Mouse (Mus musculus) lung, adult 18-20 months (tissue): ENCODE results near the gene Nipal4.
A peak's percentile ranks its signal among the peaks of the same experiment; 100 is the strongest.
"Not testable (repeated sequence)": the region's sequence is repeated elsewhere in the genome, so short reads cannot be mapped to it uniquely, and the experiment has no call there.

Source experiments
- DNase-seq, 2 experiments: peaks; one replicate each; pipeline ENCODE4 v3.0.0; 2022; ENCODE audit warnings: mixed read lengths in 2 of 2

Gene Nipal4

DNA sequence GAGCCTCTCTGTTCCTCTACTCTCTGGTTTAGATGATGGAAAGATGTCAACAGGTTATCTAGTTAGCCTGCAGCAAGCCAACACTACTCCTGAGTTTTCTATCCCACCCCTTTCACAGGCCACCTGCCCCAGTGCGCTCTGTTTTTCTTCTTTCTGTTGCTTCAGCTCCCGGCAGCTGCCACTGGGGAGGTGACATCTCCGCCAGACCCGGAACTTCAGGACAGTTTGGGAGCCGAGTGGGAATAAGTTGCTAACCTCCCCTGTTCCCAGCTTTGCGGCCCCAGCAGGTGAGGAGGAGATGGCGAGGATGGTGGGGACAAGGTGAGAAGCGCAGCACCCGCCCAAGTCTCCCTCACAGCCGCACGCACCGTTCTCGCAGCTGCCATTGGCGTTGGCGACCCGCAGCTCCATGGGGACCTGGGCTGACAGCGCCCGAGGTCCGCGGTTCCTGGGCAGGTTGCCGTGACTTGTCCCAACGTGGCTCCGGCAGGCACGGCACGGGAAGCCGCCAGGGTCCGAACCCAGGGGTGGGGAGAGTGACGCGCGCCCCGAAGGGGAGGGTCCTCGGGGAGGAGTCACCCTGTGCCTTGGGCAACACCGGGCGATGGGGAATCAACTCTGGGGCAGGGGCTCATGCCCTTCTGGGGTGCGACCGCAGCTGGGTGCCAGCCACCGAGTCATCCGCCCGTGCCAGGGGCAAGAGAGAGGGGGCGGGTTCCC is at the start of gene Nipal4:
Nipal4 (minus strand) TSS at position 643 of the 720 bp plus-strand sequence.
- no peak for DNase-seq

DNA sequence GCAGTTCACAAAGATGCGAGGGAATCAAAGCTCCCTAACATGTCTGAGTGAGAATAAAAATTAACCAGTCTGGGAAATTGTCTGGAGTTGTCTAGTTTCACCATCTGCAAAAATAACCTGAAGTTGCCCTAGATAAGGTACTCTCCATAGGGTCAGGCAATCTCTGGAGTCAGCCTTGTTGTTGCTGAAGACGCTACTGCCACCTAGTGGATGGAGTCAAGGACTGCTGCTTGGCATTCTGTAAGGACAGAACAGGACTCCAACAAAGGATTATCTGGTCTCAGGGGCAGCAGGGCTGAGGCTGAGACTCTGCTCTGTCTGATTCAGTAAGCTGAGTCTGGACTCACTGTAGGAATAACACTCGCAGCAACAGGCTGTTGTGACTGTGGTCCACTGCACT is 49.0 kb upstream of the Nipal4 start:
- peak; percentile 30 to 48 for DNase-seq

DNA sequence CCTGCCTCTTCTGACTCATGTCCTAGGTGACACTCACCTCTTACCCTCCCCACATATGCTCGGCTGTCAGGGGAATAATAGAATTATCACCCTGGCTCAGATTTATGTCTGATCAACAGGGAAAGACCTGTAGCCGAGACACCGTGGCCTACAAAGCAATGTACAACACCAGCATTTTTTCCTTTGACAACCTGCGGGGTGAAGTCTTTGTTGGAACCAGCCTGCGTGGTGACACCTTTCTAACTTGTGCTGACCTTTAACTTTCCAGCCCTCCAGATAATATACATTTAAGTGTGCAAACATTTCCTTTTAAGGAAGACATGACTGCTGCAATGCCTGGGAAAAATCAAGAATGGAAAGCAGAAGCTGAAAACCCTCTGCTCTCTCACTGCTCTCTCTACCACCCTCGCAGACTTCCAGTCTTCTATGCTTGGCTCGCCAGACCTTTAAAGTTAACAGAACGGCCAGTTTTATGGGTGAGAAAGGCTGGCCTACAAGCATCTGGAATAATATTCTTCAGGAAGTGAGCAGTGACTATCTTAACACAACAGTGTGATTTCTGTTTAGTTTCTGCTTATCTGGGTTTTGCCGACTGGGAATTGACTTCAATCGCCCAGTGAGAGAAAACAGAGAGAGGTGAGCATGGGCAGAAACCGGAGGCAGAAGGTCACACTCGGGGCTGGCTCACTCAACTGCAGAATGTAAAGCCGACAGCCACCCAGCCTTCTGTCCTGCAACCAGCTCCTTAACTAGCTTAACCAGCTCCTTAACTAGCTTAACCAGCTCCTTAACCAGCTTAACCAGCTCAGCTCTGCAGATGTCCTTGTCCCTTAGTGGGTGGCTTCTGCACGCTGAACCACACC is 48.3 kb upstream of the Nipal4 start:
- no peak for DNase-seq

DNA sequence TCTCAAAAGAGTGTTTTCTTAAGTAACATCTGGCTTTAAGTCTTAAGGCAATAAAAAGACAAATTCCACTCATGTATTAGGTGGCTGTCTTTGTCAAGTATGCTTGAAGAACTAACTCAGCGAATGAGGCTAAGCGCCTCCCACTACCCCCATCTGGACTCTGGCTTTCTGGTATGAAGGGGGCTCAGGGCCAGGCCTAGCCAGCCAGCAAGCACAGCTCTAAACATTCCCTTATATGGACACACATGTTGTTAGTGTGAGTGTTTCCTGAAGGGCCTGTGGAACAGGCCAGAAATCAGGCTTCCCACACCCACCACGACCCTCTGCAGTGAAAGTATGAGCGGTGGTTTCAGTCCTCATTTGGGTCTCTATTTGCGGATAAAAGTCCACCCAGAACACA is 47.5 kb upstream of the Nipal4 start:
- DNase-seq = no peak

DNA sequence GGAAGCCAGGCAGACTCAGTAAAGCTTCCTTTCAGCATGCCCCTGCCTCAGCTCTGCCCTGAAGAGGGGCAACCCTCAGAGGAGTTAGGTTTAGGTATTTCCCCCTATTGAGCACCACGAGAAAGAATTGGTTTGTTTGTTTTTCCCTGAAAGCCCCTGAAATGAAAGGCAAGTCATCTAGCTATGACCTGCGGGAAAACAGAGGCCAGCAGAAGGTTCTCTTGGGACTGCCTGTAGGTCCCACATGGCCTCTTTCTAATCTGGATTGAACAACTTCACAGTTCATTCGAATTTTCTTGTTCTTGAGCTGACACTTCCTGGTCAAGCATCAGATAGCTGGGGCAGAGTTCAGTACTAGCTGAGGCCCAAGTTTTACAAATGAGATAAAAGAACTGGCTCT is 45.5 kb upstream of the Nipal4 start:
- no peak for DNase-seq

DNA sequence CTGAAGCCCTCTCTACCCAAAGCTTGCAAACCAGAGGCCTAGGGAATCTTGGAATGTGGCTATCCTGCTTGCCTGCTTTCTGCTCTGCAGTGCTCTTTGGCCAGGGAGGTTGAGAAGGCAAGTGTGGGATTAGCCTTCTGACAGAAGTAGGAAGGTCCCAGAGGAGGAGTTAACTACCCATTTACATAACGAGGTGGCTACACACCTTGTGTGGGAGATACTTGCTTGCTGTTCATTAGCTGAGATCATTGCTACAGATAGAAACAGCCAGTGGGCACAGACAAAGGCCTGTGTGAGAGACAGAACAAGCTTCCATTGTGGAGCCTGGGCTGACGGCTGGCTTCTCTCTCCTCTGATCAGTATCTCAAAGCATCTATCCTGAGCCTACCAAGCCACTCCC is 43.6 kb upstream of the Nipal4 start:
- no peak for DNase-seq

DNA sequence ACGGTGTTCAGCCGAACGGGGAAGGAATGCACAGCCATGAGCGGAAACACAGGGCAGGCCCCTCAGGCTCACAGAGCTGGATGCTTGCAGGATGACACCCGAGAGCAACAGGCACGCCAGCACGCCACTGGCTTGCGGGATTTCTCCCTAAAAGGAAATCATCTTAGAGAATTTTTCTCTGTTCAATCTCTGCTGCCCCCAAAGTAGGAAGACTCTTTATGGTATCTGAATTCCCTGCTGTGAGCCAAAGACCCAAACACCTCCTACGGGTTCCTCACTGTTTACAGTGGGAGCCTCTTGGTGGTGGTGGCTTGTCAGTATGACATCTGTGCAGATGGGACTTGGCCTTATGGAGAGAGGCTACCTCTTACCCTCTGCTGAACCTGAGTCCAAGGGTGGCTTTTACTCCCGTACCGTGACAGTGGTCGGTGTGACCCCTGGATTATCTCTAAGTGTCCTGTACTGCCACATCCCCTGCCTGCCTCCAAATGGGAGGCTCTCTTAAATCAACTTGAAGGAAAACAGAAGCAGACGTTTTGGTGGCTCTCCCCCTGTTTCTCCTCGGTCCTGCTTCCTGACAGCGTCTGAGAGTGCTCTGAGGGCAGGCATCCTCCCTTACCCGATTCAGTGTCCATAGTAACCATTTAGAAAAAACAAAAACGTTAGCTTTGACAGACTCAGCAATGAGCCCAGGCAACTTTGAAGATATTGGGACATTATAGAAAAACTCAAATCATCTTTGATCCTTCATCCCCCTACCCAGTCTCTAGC is 39.5 kb upstream of the Nipal4 start:
- no peak for DNase-seq

DNA sequence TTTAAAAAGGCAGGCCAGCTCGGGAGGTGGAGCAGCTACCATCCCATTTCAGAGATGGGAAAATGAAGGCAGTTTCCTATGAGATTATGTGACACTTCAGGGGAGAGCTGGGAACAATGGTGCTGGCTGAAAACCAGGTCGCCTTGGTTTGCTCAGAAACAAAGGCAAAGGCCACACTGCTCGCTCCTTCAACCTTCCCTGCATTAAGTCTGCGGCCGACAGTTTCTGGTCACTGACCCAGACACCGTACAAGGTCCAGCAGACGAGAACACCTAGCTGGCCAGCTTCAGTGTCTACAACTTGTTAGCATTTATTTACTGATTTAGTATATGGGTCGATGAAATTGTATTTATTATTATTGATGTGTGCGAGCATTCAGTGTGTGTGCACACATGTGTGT is 38.5 kb upstream of the Nipal4 start:
- no peak for DNase-seq

DNA sequence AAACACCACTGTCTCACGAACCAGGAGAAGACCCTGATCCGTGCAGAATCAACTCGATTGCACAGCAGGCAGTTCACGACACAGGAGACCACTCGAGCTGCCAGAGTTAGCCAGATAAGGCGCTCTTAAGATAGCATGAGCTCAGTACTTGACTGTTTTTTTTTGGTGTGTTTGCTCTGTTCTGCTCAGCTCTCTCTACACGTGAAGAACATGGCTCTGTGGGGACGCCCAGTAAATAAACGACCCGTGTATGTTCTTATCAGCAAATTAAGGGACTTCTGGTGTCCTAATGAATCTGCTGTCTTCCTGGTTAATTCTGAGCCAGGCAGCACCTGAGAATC is 36.2 kb upstream of the Nipal4 start:
- no peak for DNase-seq

DNA sequence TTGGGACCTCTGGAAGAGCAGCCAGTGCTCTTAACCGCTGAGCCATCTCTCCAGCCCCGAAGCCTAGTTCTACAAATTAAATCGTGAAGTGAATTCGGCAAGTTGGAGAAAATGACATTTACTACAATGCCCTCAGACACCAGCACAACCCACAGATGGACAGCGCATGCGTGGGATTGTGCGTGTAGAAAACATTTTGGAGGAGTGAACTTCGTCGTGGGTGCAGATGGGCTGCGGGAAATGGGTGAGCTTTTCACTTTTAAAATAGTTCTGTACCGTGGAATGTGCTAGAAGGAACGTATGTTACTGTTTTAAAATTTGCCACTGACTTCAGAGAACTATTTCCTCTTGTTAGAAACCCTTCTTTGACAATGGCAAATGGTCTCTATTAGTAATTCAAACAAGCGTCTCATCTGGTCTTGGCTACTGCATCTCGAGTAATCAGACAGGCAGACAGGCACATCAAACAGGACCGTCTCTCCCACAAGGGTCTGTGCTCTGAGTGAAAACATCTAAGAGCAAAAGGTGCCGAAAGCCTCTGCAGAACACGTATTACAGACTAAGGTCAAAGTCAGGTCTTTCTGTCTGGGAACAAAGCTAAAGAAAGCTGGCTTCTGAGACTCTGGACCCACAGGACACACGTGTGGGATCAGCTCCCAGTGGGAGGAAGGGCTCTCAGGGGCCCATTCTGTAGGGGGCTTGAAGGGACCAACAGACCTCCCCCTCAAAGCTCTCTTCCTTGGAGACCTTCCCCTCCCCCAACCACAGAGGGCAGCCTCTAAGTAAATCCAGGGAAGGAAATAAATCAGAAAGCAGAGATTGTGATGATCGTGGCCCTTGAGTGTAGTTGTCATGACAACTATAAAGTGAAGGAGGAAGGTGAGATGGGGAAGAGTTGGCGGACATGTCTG is 35.6 kb upstream of the Nipal4 start:
- no peak for DNase-seq

DNA sequence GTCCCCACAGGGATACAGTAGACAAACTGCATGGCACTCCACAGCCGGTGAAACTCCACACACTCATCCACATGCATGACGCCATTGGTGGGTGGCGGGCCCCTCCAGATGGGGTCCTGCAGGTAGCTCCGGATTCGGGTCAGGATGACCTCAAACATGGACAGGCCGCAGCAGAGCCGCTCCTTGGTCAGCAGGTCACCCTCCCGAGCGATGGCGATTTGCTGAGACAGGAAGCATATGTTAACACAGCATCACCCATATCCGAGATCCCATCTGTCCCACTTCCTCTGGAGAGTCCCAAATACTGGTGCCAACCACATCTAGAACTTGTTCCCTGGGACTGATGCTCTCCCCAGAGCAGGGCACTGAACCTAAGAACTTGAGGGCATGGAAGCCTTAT is 34.4 kb upstream of the Nipal4 start:
- DNase-seq = no peak

DNA sequence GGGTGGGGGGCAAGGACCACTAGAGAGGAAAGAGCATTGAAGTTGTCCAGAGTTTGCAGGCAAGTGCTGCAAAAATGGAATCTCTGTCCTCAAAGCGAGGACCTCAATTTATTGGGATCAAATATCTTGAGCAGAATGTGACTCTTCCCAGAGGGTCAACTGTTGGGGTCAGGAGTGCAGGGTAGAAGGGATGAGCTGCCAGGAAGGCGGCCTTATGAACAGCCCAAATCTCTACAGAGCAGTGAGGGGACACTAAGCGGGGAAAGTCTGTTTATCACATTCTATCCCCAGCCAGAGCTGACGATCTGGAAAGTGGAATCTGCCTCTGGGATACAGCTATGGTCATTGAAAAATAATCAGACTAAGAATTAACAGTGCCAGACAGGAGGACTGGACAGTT is 27.9 kb upstream of the Nipal4 start:
- no peak for DNase-seq

DNA sequence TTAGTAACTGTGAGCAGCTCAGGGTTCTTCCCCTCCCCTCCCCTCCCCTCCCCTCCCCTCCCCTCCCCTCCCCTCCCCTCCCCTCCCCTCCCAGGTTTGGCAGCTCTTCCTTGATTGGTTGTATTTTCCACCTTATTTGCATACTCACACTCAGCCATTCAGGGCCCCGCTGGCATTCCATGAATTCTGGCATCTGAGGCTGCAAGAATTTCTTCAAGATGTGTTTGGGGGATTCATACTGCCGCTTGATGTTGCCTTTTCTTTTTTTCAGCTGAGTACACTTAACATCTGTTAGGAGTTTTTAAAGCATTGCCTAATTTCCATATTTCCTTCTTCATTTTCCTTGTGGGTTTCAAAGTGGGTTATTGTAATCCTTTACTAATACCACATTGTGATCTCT is 22.0 kb upstream of the Nipal4 start:
- no peak for DNase-seq

DNA sequence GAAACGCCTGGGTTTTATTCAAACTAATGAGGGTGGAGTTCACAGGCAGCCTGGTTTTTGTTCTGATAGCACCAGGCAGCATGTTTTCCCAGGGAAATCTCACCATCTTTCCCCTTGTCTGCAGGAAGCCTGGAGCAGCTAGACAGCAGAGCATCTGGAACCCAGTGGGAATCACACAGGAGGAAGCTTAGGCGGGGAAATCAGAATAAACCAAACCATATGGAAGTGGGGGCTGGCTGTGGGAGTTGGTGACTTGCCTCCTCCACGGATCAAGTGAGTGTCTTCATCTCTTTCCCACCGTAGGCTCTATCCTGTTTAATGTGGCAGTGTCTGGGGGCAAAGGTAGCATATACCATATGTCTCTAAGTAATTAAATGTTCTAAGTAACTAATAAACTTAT is 19.2 kb upstream of the Nipal4 start:
- DNase-seq = no peak

DNA sequence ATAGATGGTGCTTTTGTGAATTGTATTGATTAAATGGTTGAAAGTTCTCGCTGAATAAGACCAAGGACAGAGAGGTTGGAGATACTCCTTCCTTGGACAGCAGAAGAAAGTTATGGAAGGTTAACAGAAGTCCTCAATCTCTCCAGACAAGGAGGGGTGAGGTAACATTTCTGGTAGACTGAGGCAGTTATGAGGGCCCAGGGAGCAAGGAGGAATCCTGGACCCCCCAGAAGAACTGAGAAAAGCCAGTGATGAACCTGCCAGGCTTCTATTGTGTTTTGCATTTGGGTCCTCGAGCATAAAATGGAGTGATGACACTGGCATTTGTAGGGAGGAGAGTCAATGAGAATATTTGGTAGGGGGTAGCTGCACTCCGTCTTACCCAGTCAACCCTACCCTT is 18.6 kb upstream of the Nipal4 start:
- no peak for DNase-seq

DNA sequence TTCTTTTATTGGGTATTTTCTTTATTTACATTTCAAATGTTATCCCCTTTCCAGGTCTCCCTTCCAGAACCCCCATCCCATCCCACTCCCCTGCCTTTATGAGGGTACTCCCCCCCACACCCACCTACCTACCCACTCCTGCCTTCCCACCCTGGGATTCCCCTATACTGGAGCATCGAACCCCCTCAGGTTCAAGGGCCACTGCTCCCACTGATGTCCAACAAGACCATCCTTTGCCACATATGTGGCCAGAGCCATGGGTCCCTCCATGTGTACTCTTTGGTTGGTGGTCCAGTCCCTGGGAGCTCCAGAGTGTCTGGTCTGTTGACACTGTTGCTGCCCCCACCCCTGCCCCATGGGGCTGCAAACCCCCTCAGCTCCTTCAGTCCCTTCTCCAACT is 15.7 kb upstream of the Nipal4 start:
- DNase-seq = not testable (repeated sequence)

DNA sequence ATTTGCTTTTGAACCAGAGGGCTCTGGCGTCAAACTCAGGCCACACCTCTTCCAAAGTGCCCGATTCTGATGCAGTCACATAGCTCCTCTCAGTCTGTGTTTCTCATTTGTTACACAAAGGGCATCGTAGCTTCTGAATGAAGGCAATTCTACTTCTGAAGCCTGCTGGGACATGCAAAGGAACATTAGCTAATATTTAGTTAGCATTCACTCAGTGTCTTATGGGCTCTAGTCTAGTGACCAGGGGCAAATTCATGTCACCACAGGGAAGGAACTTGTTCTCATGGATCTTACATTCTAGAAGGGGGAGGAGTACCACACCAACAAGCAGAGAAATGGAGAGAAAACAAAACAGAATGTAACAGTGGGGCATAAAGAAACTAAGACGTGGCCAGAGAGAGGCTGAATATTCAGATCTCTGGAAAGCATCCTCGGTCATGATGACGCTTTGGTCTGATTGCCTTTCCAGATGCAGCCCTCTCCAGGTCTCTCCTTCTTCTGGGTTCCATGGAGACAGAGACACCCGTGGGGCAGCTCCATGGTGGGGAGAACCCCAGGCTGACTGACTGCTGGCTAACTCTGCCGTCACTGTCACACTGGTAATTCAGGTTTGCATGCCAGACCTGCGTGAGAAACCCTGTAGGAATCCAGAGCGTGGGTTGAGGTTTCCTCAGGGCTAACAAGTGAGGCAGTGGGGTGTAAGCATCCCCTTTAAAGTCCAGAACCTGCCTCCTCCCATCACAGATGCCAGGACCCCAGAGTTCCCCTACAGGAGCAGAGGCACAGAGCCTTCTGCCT is 11.1 kb upstream of the Nipal4 start:
- no peak for DNase-seq

DNA sequence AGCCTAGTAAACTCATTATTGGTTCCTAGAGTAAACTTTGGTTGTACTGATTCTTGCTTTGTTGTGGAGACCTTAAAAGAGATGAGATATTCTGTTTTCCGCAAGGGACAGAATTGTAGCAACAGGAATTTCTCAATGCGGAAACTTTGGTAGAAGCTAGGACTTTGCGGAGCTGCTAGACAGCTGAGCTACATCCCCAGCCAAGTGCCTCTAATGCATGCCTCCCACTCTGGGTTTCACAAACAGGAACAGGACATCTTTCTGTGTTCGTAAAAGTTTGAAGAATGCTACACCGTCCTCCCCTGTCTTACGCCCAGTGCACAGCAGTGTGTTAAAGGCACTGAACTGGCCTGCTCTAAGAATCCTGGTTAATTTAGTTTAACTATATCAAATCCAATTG is 9.8 kb upstream of the Nipal4 start:
- DNase-seq = no peak

DNA sequence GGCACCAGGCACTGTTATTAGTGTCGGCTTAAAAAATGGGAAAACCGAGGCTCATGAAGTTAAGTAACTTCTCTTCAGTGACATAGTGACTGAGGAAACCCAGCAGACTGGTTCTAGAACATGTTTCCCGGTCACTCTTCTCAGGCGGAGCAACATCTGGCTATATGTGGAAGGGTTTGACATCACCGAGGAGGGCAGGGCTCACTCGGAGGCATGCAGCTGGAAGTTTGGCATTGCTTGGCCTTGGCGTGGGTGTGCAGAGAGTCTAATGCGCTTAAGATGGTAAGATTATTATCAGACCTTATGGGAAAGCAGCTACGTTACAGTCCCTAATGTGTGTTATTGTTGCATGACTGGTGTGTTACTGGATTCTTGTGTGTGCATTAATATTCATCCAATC is 5.8 kb upstream of the Nipal4 start:
- DNase-seq = no peak

DNA sequence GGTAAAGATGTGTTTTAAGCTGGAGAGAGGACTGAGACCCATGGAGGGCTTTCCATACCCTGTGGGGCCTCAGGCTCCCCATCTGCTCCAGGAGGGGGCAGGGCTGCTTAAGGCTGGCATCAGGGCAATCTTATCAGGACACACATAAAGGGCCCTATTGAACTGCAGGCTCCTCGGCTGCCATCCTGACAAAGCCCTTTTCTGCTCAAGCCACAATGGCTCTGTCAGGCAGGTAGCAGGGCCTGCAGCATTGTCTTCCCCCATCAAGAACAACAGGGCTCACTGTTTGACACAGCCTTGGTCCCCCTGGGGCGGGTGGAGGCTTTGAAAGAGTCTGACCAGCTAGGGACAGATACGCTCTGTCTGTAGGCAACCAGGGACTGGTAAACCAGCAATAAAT is 3.6 kb upstream of the Nipal4 start:
- DNase-seq = no peak

DNA sequence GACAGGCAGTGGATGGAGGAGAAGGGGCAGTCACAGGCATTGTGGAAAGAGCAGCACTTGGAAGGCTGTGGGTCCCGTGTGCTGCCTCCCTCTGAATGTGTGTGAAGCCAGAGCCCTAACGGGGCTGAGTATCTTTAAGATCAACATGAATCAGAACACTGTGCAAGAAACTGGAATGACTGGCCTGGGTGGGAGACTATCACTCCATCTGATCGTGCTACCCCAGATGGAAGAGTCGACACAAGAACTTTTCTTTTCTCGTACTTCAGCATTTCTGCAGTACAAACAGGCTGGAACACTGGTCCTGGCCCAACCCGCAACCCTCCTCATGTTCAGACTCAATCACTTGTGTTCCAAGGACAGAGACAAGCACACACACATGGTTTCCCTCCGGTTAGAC is 2.2 kb upstream of the Nipal4 start:
- no peak for DNase-seq

DNA sequence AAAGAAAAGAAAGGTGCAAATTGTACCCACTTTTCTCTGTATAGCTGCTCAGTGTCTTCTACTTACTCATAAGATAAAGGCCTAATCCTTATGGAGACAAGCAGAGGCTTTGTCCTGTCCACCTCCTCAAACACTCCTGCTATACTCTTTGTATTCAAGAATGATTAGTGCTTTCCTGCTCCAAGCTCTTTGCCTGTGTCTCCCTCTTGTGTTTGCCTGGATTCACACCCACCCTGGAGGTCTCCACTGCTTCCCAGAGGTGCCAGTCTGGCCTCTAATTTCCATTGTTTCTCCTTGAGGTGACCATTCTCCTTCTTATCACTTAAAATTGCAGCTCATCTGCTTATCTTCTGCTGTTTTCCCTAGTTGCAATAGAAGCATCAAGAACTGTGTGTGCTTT is 8.8 kb downstream of the Nipal4 start:
- no peak for DNase-seq
